Mouse (Mus musculus): ENCODE results near the gene Phf13.
"Not testable (repeated sequence)": the region's sequence is repeated elsewhere in the genome, so short reads cannot be mapped to it uniquely, and the experiment has no call there.

Phf13 gene

GRCm38 (mm10) chr4:151996173-151996950, at the start of gene Phf13:
TSS of gene Phf13 (minus strand) at chr4:151996258.
- DNase-seq = peak; percentile 99

- DNase-seq = peak; percentile 62
These were observed 48.6 kb upstream of the Phf13 start for GRCm38 (mm10) chr4:152044609-152045008.

GRCm38 (mm10) chr4:152043171-152043570, 47.1 kb upstream of the Phf13 start:
- DNase-seq = no peak

GRCm38 (mm10) chr4:152041924-152042641, 46.0 kb upstream of the Phf13 start:
- DNase-seq = no peak

GRCm38 (mm10) chr4:152039831-152040310, 43.8 kb upstream of the Phf13 start:
- DNase-seq = no peak

- DNase-seq = peak; percentile 86
These were observed 43.1 kb upstream of the Phf13 start, which contains the start of gene Nol9 for GRCm38 (mm10) chr4:152038985-152039830. TSS of gene Nol9 (plus strand) at chr4:152039321.

- DNase-seq = no peak
These were observed 42.3 kb upstream of the Phf13 start, which contains the start of gene Tas1r1 for GRCm38 (mm10) chr4:152038225-152038984. TSS of gene Tas1r1 (minus strand) at chr4:152038568.

- DNase-seq = not testable (repeated sequence)
These were observed 40.4 kb upstream of the Phf13 start for GRCm38 (mm10) chr4:152036464-152036863.

GRCm38 (mm10) chr4:152032922-152033321, 36.9 kb upstream of the Phf13 start:
- no peak for DNase-seq

- no peak for DNase-seq
These were observed 33.9 kb upstream of the Phf13 start for GRCm38 (mm10) chr4:152029997-152030396.

- no peak for DNase-seq
These were observed 33.0 kb upstream of the Phf13 start for GRCm38 (mm10) chr4:152029087-152029486.

GRCm38 (mm10) chr4:152028456-152028855, 32.4 kb upstream of the Phf13 start:
- no peak for DNase-seq

- DNase-seq = peak; percentile 98
These were observed 31.5 kb upstream of the Phf13 start, which contains the start of gene Zbtb48 for GRCm38 (mm10) chr4:152027524-152027923. TSS of gene Zbtb48 (minus strand) at chr4:152027671.

- no peak for DNase-seq
These were observed 30.9 kb upstream of the Phf13 start for GRCm38 (mm10) chr4:152026751-152027508.

GRCm38 (mm10) chr4:152024525-152024924, 28.5 kb upstream of the Phf13 start:
- no peak for DNase-seq

- DNase-seq = no peak
These were observed 26.4 kb upstream of the Phf13 start for GRCm38 (mm10) chr4:152022506-152022905.

GRCm38 (mm10) chr4:152021568-152022097, 25.6 kb upstream of the Phf13 start:
- no peak for DNase-seq

GRCm38 (mm10) chr4:152020024-152020423, 24.0 kb upstream of the Phf13 start:
- DNase-seq = no peak

GRCm38 (mm10) chr4:152019073-152019472, 23.0 kb upstream of the Phf13 start:
- DNase-seq = no peak

- DNase-seq = peak; percentile 86
These were observed 17.2 kb upstream of the Phf13 start for GRCm38 (mm10) chr4:152013036-152013813.

Data from kidney, adult 11 months (tissue).